Mouse (Mus musculus): Measurements from ENCODE around the gene Stk36. TPM values are rescaled to one million over a fixed set of nuclear protein-coding genes. Genes with fewer than 3 reads are reported as not detected.

Gene Stk36
- polyA plus RNA-seq, 1 experiment from 2014 or later = 0.73 TPM

DNA sequence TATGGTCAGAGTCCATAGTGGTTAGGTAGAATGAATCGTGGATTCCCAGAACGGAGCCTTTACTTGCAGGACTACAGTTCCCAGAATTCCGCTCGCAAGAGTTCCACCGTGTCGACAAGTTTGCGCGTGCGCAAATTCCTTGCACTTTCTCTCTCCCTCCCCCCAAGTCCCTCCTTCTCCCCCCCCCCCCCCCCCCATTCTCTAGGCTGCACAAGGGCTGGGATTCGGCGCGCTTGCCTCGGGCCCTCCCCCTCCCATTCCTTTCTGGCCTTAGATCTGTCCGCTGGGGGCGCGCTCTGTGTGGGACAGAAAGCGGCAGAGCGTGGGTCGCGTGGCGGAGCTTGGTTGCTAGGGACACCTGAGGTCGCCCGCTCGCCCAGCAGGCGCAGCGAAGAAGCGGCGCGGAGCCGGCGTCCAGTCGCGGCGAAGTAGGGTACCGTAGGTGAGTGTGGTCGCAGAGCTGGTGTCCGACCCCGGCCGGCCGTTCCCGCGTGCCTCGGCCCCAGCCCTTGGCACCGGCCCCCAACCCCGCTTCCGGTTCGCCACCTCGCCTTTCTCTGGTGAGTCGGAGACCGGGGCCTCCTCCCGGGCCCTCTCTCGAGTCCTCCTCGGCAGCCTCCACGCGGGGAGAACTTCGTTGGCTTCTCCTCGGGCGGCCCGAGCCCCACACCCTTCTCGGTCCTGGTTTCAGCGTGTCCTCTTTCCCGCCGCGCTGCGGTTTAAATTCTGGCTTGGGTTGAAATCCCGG lies 60.4 kb downstream of the Stk36 start, which contains the start of gene Ttll4:
Ttll4 (plus strand) TSS at position 298 of the 748 bp plus-strand sequence.
- WGBS = under 1% methylated on average over 60 of the region's 66 CpGs
- Histone ChIP-seq H3K9ac (ENCODE audit: low read depth, low read length) (peak within 1 kb of the TSS; percentile 73), H3K4me2 (replicated peaks; ENCODE audit: low read depth) (peak within 1 kb of the TSS; percentile 80), H3K9me3 (ENCODE audit: control insufficient read depth) (no peaks in the 10 kb centered on the region), H3K27ac (ENCODE audit: low read depth, low read length) (peak within 1 kb of the TSS; percentile 73), H3K4me1 (replicated peaks; ENCODE audit: control insufficient read depth, insufficient read depth, low read length) (no peaks in the 10 kb centered on the region), H3K36me3 (ENCODE audit: control insufficient read depth, insufficient read depth) (no peaks in the 10 kb centered on the region), H3K4me3 (ENCODE audit: low read depth, low read length) (peak within 1 kb of the TSS; percentile 82), H3K27me3 (replicated peaks; ENCODE audit: control insufficient read depth, insufficient read depth, low read length) (no peaks in the 10 kb centered on the region)
- peak; percentile 82 for TF ChIP-seq CTCF (IDR thresholded peaks at IDR 0.05; ENCODE audit: low read depth)
- ATAC-seq = peak; percentile 99

DNA sequence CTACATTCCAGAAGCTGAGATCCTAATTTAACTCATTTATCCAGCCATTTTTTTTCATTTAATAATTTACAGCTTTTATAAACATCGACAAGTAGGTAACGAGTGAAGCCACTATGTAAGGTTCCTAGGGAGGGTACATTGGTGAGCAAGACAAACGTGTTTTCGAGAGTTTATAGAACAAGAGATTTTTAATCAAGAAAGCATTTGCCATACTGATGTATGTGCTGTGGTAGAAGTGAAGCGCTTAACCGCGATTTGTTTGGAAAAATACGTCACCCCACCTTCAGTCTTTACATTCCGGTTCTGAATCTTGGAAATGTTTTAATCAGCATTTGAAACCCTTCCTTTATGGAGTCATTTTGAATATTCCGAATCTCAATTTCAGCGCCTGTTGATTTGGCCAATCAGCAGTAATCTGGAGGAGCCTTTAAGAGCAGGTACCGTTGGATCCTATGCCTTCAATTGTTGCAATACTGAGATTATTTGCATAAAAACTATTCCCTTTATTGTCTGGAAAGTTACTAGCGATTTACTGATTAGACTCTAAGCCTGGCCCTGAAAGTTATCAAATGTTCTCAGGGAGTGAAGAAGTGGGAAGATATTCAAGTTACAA lies 61.1 kb downstream of the Stk36 start:
- no peak for TF ChIP-seq CTCF (IDR thresholded peaks at IDR 0.05; ENCODE audit: low read depth)
- Histone ChIP-seq H3K4me3 (ENCODE audit: low read depth, low read length) (peak overlapping the region; percentile 82), H3K36me3 (ENCODE audit: control insufficient read depth, insufficient read depth) (no peaks in the 10 kb centered on the region), H3K4me1 (replicated peaks; ENCODE audit: control insufficient read depth, insufficient read depth, low read length) (no peaks in the 10 kb centered on the region), H3K4me2 (replicated peaks; ENCODE audit: low read depth) (peak overlapping the region; percentile 80), H3K27ac (ENCODE audit: low read depth, low read length) (peak overlapping the region; percentile 73; the same call in 1 of the 2 replicates), H3K9me3 (ENCODE audit: control insufficient read depth) (no peaks in the 10 kb centered on the region), H3K9ac (ENCODE audit: low read depth, low read length) (peak overlapping the region; percentile 73), H3K27me3 (replicated peaks; ENCODE audit: control insufficient read depth, insufficient read depth, low read length) (no peaks in the 10 kb centered on the region)
- ATAC-seq = no peak
- WGBS = 3% methylated on average over 13 of the region's 13 CpGs

DNA sequence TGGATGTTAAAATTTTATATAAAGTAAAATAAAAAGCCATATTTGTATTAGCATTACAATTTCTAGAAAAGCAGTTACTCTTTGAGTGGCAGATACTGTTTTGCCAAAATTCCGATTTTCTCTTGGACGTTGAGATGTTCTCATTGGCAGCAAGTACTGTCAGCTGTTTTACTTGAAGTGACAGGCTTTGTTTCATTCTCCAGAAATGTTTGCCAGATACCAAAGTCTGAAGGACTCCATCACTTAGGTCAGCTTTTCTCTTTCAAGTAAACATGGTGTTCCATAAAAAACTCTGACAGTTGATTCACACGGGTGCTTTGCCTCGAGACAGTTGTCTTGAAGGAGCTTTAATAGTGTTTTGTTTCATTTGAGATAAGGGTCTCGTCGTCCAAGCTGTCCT lies 63.9 kb downstream of the Stk36 start:
- H3K9ac ChIP-seq (ENCODE audit: low read depth, low read length) = no peak overlapping the region
- no peak for TF ChIP-seq CTCF (IDR thresholded peaks at IDR 0.05; ENCODE audit: low read depth)
- H3K4me2 ChIP-seq (replicated peaks; ENCODE audit: low read depth) = no peak overlapping the region
- H3K4me3 ChIP-seq (ENCODE audit: low read depth, low read length) = no peak overlapping the region
- no peak overlapping the region for H3K27ac ChIP-seq (ENCODE audit: low read depth, low read length)
- ATAC-seq = no peak
- WGBS = 42% methylated on average over 6 of the region's 6 CpGs
- no peaks in the 10 kb centered on the region for H3K27me3 ChIP-seq (replicated peaks; ENCODE audit: control insufficient read depth, insufficient read depth, low read length)
- H3K4me1 ChIP-seq (replicated peaks; ENCODE audit: control insufficient read depth, insufficient read depth, low read length) = no peaks in the 10 kb centered on the region
- H3K36me3 ChIP-seq (ENCODE audit: control insufficient read depth, insufficient read depth) = no peaks in the 10 kb centered on the region
- H3K9me3 ChIP-seq (ENCODE audit: control insufficient read depth) = no peaks in the 10 kb centered on the region

DNA sequence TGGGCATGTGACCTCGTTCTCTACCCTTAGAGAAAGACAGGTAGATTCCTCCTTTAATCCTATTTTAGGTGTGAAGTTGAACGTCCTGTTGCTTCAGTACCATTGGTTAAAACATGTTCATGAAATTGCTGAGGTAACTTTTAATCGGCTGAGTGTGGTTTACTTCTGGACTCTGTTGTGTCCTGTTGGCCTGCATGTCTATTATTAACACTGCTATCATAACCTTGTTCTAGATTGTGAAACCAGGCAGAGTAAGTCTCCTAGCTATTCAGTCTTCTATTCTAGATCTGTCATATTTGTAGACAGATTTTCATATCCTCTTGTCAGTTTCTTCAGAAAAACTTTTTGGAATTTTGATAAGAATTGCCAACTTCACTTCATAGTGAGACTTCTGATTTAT lies 67.1 kb downstream of the Stk36 start:
- H3K9ac ChIP-seq (ENCODE audit: low read depth, low read length) = no peak overlapping the region
- no peak overlapping the region for H3K27ac ChIP-seq (ENCODE audit: low read depth, low read length)
- no peaks in the 10 kb centered on the region for H3K27me3 ChIP-seq (replicated peaks; ENCODE audit: control insufficient read depth, insufficient read depth, low read length)
- no peak overlapping the region for H3K4me3 ChIP-seq (ENCODE audit: low read depth, low read length)
- H3K9me3 ChIP-seq (ENCODE audit: control insufficient read depth) = no peaks in the 10 kb centered on the region
- H3K4me1 ChIP-seq (replicated peaks; ENCODE audit: control insufficient read depth, insufficient read depth, low read length) = no peaks in the 10 kb centered on the region
- ATAC-seq = no peak
- no peak overlapping the region for H3K4me2 ChIP-seq (replicated peaks; ENCODE audit: low read depth)
- no peak for TF ChIP-seq CTCF (IDR thresholded peaks at IDR 0.05; ENCODE audit: low read depth)
- 73% methylated on average over 3 of the region's 3 CpGs for WGBS
- peaks cover 5% of the 10 kb centered on the region; the same call in 1 of the 2 replicates for H3K36me3 ChIP-seq (ENCODE audit: control insufficient read depth, insufficient read depth)

DNA sequence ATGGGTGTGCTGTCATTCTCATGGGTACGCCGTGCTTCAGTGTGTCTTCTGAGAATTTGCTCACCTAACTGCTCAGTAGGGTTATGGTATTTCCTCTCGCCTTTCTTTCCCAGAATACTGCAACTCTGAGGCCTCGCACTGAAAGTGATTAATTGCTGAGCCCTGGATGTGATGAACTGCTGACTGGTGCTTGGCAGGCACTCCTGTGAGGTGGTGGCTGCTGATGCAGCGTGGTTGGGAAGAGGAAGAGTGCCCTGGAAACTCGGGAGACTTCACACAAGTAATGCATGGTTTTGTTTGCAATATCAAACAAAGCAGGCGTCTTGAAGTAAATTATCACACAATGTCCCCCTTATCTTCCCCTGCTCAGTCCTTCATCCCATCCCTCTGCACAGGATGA lies 71.5 kb downstream of the Stk36 start:
- H3K27me3 ChIP-seq (replicated peaks; ENCODE audit: control insufficient read depth, insufficient read depth, low read length) = no peaks in the 10 kb centered on the region
- no peaks in the 10 kb centered on the region for H3K9me3 ChIP-seq (ENCODE audit: control insufficient read depth)
- no peak overlapping the region for H3K27ac ChIP-seq (ENCODE audit: low read depth, low read length)
- H3K4me3 ChIP-seq (ENCODE audit: low read depth, low read length) = no peak overlapping the region
- no peak for ATAC-seq
- H3K4me2 ChIP-seq (replicated peaks; ENCODE audit: low read depth) = no peak overlapping the region
- H3K9ac ChIP-seq (ENCODE audit: low read depth, low read length) = no peak overlapping the region
- H3K4me1 ChIP-seq (replicated peaks; ENCODE audit: control insufficient read depth, insufficient read depth, low read length) = no peaks in the 10 kb centered on the region
- no peak for TF ChIP-seq CTCF (IDR thresholded peaks at IDR 0.05; ENCODE audit: low read depth)
- H3K36me3 ChIP-seq (ENCODE audit: control insufficient read depth, insufficient read depth) = peaks cover 5% of the 10 kb centered on the region; the same call in 1 of the 2 replicates
- WGBS = 65% methylated on average over 7 of the region's 7 CpGs

DNA sequence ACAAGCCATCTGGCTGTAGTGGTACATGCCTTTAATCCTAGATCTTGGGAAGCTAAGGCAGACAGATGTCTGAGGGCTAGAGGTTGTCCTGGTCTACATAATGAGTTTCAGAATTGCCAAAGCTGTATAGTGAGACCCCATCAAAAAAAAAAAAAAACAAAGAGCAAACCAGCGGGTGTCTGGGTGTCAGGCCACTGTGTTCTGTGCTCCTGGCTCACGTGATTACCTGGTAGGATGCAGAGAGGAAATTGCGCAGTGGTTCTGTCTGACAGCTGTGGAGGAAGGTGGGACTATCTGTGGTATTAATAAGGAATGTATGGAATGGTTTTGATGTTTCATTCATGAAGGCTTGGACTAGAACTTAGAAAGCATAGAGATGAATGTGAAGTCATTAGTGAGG lies 75.6 kb downstream of the Stk36 start:
- no peak overlapping the region for H3K9ac ChIP-seq (ENCODE audit: low read depth, low read length)
- H3K4me3 ChIP-seq (ENCODE audit: low read depth, low read length) = no peak overlapping the region
- no peak overlapping the region for H3K27ac ChIP-seq (ENCODE audit: low read depth, low read length)
- ATAC-seq = no peak
- H3K4me1 ChIP-seq (replicated peaks; ENCODE audit: control insufficient read depth, insufficient read depth, low read length) = no peaks in the 10 kb centered on the region
- no peaks in the 10 kb centered on the region for H3K27me3 ChIP-seq (replicated peaks; ENCODE audit: control insufficient read depth, insufficient read depth, low read length)
- TF ChIP-seq CTCF (IDR thresholded peaks at IDR 0.05; ENCODE audit: low read depth) = no peak
- H3K9me3 ChIP-seq (ENCODE audit: control insufficient read depth) = no peaks in the 10 kb centered on the region
- H3K36me3 ChIP-seq (ENCODE audit: control insufficient read depth, insufficient read depth) = peaks cover 33% of the 10 kb centered on the region
- 86% methylated on average over 3 of the region's 3 CpGs for WGBS
- no peak overlapping the region for H3K4me2 ChIP-seq (replicated peaks; ENCODE audit: low read depth)
